Mouse (Mus musculus): ENCODE data around the gene 2310039H08Rik. TPM values are rescaled to one million over a fixed set of nuclear protein-coding genes. Genes with fewer than 3 reads are reported as not detected.

Gene 2310039H08Rik
- polyA plus RNA-seq, 1 experiment from 2014 or later = 89.9 TPM

- ATAC-seq (replicated peaks; ENCODE audit: low FRiP score, low TSS enrichment, low read depth) (no peak), DNase-seq (ENCODE audit: low spot score) (no peak)
- no peaks in the 10 kb centered on the region for H3K27me3 ChIP-seq (replicated peaks; ENCODE audit: control insufficient read depth, insufficient read depth, low read length)
- H3K27ac ChIP-seq (ENCODE audit: low read depth) = no peak overlapping the region
- H3K36me3 ChIP-seq (ENCODE audit: control insufficient read depth, insufficient read depth, low read length) = peaks cover 69% of the 10 kb centered on the region
- H3K4me1 ChIP-seq (replicated peaks; ENCODE audit: control insufficient read depth, insufficient read depth, low read length) = no peaks in the 10 kb centered on the region
- no peak overlapping the region for H3K4me2 ChIP-seq (ENCODE audit: low read length)
- no peak overlapping the region for H3K4me3 ChIP-seq (ENCODE audit: low read depth, low read length)
- no peaks in the 10 kb centered on the region for H3K9me3 ChIP-seq (ENCODE audit: control insufficient read depth, low read length)
- WGBS = 89% methylated on average over 10 of the region's 10 CpGs
- H3K9ac ChIP-seq (ENCODE audit: low read length) = no peak overlapping the region
These were observed 35.9 kb downstream of the 2310039H08Rik start for GRCm38 (mm10) chr17:46808376-46808775.

GRCm38 (mm10) chr17:46809131-46809830 lies 36.8 kb downstream of the 2310039H08Rik start:
- peaks cover 71% of the 10 kb centered on the region for H3K36me3 ChIP-seq (ENCODE audit: control insufficient read depth, insufficient read depth, low read length)
- 89% methylated on average over 6 of the region's 6 CpGs for WGBS
- no peak overlapping the region for H3K9ac ChIP-seq (ENCODE audit: low read length)
- H3K27me3 ChIP-seq (replicated peaks; ENCODE audit: control insufficient read depth, insufficient read depth, low read length) = no peaks in the 10 kb centered on the region
- no peak for DNase-seq (ENCODE audit: low spot score)
- no peak overlapping the region for H3K4me2 ChIP-seq (ENCODE audit: low read length)
- no peak overlapping the region for H3K4me3 ChIP-seq (ENCODE audit: low read depth, low read length)
- no peaks in the 10 kb centered on the region for H3K4me1 ChIP-seq (replicated peaks; ENCODE audit: control insufficient read depth, insufficient read depth, low read length)
- H3K27ac ChIP-seq (ENCODE audit: low read depth) = no peak overlapping the region
- no peak for ATAC-seq (replicated peaks; ENCODE audit: low FRiP score, low TSS enrichment, low read depth)
- H3K9me3 ChIP-seq (ENCODE audit: control insufficient read depth, low read length) = no peaks in the 10 kb centered on the region

- DNase-seq (ENCODE audit: low spot score) (no peak), ATAC-seq (replicated peaks; ENCODE audit: low FRiP score, low TSS enrichment, low read depth) (no peak)
- Histone ChIP-seq H3K9ac (ENCODE audit: low read length) (no peak overlapping the region), H3K27ac (ENCODE audit: low read depth) (no peak overlapping the region), H3K4me3 (ENCODE audit: low read depth, low read length) (no peak overlapping the region), H3K9me3 (ENCODE audit: control insufficient read depth, low read length) (no peaks in the 10 kb centered on the region), H3K27me3 (replicated peaks; ENCODE audit: control insufficient read depth, insufficient read depth, low read length) (no peaks in the 10 kb centered on the region), H3K36me3 (ENCODE audit: control insufficient read depth, insufficient read depth, low read length) (peaks cover 62% of the 10 kb centered on the region), H3K4me2 (ENCODE audit: low read length) (no peak overlapping the region), H3K4me1 (replicated peaks; ENCODE audit: control insufficient read depth, insufficient read depth, low read length) (no peaks in the 10 kb centered on the region)
- 90% methylated on average over 3 of the region's 3 CpGs for WGBS
These were observed 38.2 kb downstream of the 2310039H08Rik start for GRCm38 (mm10) chr17:46810672-46811071.

- DNase-seq (ENCODE audit: low spot score) (no peak), ATAC-seq (replicated peaks; ENCODE audit: low FRiP score, low TSS enrichment, low read depth) (no peak)
- H3K36me3 ChIP-seq (ENCODE audit: control insufficient read depth, insufficient read depth, low read length) = peaks cover 44% of the 10 kb centered on the region
- no peak overlapping the region for H3K4me2 ChIP-seq (ENCODE audit: low read length)
- H3K4me3 ChIP-seq (ENCODE audit: low read depth, low read length) = no peak overlapping the region
- no peaks in the 10 kb centered on the region for H3K9me3 ChIP-seq (ENCODE audit: control insufficient read depth, low read length)
- 85% methylated on average over 1 of the region's 1 CpGs for WGBS
- no peak overlapping the region for H3K27ac ChIP-seq (ENCODE audit: low read depth)
- no peak overlapping the region for H3K9ac ChIP-seq (ENCODE audit: low read length)
- no peaks in the 10 kb centered on the region for H3K4me1 ChIP-seq (replicated peaks; ENCODE audit: control insufficient read depth, insufficient read depth, low read length)
- H3K27me3 ChIP-seq (replicated peaks; ENCODE audit: control insufficient read depth, insufficient read depth, low read length) = no peaks in the 10 kb centered on the region
These were observed 40.0 kb downstream of the 2310039H08Rik start for GRCm38 (mm10) chr17:46812442-46812841.

- WGBS = 84% methylated on average over 8 of the region's 8 CpGs
- Histone ChIP-seq H3K9me3 (ENCODE audit: control insufficient read depth, low read length) (no peaks in the 10 kb centered on the region), H3K27me3 (replicated peaks; ENCODE audit: control insufficient read depth, insufficient read depth, low read length) (no peaks in the 10 kb centered on the region), H3K4me3 (ENCODE audit: low read depth, low read length) (no peak overlapping the region), H3K9ac (ENCODE audit: low read length) (no peak overlapping the region), H3K27ac (ENCODE audit: low read depth) (no peak overlapping the region), H3K36me3 (ENCODE audit: control insufficient read depth, insufficient read depth, low read length) (peaks cover 35% of the 10 kb centered on the region), H3K4me2 (ENCODE audit: low read length) (no peak overlapping the region), H3K4me1 (replicated peaks; ENCODE audit: control insufficient read depth, insufficient read depth, low read length) (no peaks in the 10 kb centered on the region)
- no peak for ATAC-seq (replicated peaks; ENCODE audit: low FRiP score, low TSS enrichment, low read depth)
- DNase-seq (ENCODE audit: low spot score) = no peak
These were observed 41.2 kb downstream of the 2310039H08Rik start for GRCm38 (mm10) chr17:46813637-46814036.

- no peak overlapping the region for H3K4me3 ChIP-seq (ENCODE audit: low read depth, low read length)
- H3K36me3 ChIP-seq (ENCODE audit: control insufficient read depth, insufficient read depth, low read length) = peaks cover 32% of the 10 kb centered on the region
- WGBS = 88% methylated on average over 6 of the region's 6 CpGs
- H3K4me1 ChIP-seq (replicated peaks; ENCODE audit: control insufficient read depth, insufficient read depth, low read length) = no peaks in the 10 kb centered on the region
- no peaks in the 10 kb centered on the region for H3K27me3 ChIP-seq (replicated peaks; ENCODE audit: control insufficient read depth, insufficient read depth, low read length)
- H3K27ac ChIP-seq (ENCODE audit: low read depth) = no peak overlapping the region
- DNase-seq (ENCODE audit: low spot score) (no peak), ATAC-seq (replicated peaks; ENCODE audit: low FRiP score, low TSS enrichment, low read depth) (no peak)
- no peak overlapping the region for H3K9ac ChIP-seq (ENCODE audit: low read length)
- no peak overlapping the region for H3K4me2 ChIP-seq (ENCODE audit: low read length)
- H3K9me3 ChIP-seq (ENCODE audit: control insufficient read depth, low read length) = no peaks in the 10 kb centered on the region
These were observed 42.1 kb downstream of the 2310039H08Rik start for GRCm38 (mm10) chr17:46814497-46814896.

- H3K4me3 ChIP-seq (ENCODE audit: low read depth, low read length) = no peak overlapping the region
- no peaks in the 10 kb centered on the region for H3K27me3 ChIP-seq (replicated peaks; ENCODE audit: control insufficient read depth, insufficient read depth, low read length)
- no peak overlapping the region for H3K9ac ChIP-seq (ENCODE audit: low read length)
- H3K9me3 ChIP-seq (ENCODE audit: control insufficient read depth, low read length) = no peaks in the 10 kb centered on the region
- no peak overlapping the region for H3K27ac ChIP-seq (ENCODE audit: low read depth)
- 74% methylated on average over 13 of the region's 13 CpGs for WGBS
- no peaks in the 10 kb centered on the region for H3K4me1 ChIP-seq (replicated peaks; ENCODE audit: control insufficient read depth, insufficient read depth, low read length)
- ATAC-seq (replicated peaks; ENCODE audit: low FRiP score, low TSS enrichment, low read depth) (no peak), DNase-seq (ENCODE audit: low spot score) (no peak)
- no peak overlapping the region for H3K4me2 ChIP-seq (ENCODE audit: low read length)
- peaks cover 30% of the 10 kb centered on the region for H3K36me3 ChIP-seq (ENCODE audit: control insufficient read depth, insufficient read depth, low read length)
These were observed 43.9 kb downstream of the 2310039H08Rik start for GRCm38 (mm10) chr17:46816306-46816705.

GRCm38 (mm10) chr17:46817734-46818158 lies 45.3 kb downstream of the 2310039H08Rik start:
- Histone ChIP-seq H3K9ac (ENCODE audit: low read length) (no peak overlapping the region), H3K4me3 (ENCODE audit: low read depth, low read length) (no peak overlapping the region), H3K9me3 (ENCODE audit: control insufficient read depth, low read length) (no peaks in the 10 kb centered on the region; the same call in 1 of the 2 replicates), H3K27me3 (replicated peaks; ENCODE audit: control insufficient read depth, insufficient read depth, low read length) (no peaks in the 10 kb centered on the region), H3K4me1 (replicated peaks; ENCODE audit: control insufficient read depth, insufficient read depth, low read length) (no peaks in the 10 kb centered on the region), H3K36me3 (ENCODE audit: control insufficient read depth, insufficient read depth, low read length) (peaks cover 24% of the 10 kb centered on the region), H3K27ac (ENCODE audit: low read depth) (no peak overlapping the region), H3K4me2 (ENCODE audit: low read length) (no peak overlapping the region)
- 85% methylated on average over 12 of the region's 12 CpGs for WGBS
- DNase-seq (ENCODE audit: low spot score) = no peak
- no peak for ATAC-seq (replicated peaks; ENCODE audit: low FRiP score, low TSS enrichment, low read depth)

GRCm38 (mm10) chr17:46820628-46821027 lies 48.2 kb downstream of the 2310039H08Rik start:
- WGBS = 89% methylated on average over 7 of the region's 7 CpGs
- no peak for DNase-seq (ENCODE audit: low spot score)
- H3K4me2 ChIP-seq (ENCODE audit: low read length) = no peak overlapping the region

More at GRCm38 (mm10) chr17:46820628-46821027, 48.2 kb downstream of the 2310039H08Rik start:
- H3K4me1 ChIP-seq (replicated peaks; ENCODE audit: control insufficient read depth, insufficient read depth, low read length) = no peaks in the 10 kb centered on the region
- no peak overlapping the region for H3K4me3 ChIP-seq (ENCODE audit: low read depth, low read length)
- H3K36me3 ChIP-seq (ENCODE audit: control insufficient read depth, insufficient read depth, low read length) = peaks cover 39% of the 10 kb centered on the region
- H3K27ac ChIP-seq (ENCODE audit: low read depth) = no peak overlapping the region
- ATAC-seq (replicated peaks; ENCODE audit: low FRiP score, low TSS enrichment, low read depth) = no peak
- no peak overlapping the region for H3K9ac ChIP-seq (ENCODE audit: low read length)
- no peaks in the 10 kb centered on the region; the same call in 1 of the 2 replicates for H3K9me3 ChIP-seq (ENCODE audit: control insufficient read depth, low read length)
- H3K27me3 ChIP-seq (replicated peaks; ENCODE audit: control insufficient read depth, insufficient read depth, low read length) = no peaks in the 10 kb centered on the region
